Mouse (Mus musculus) thymus, postnatal 4 days (tissue): ENCODE results near the gene Pxdn.

Experiments
- DNase-seq: peaks from one replicate; pipeline ENCODE4 v3.0.0; 2021

Gene Pxdn

DNA sequence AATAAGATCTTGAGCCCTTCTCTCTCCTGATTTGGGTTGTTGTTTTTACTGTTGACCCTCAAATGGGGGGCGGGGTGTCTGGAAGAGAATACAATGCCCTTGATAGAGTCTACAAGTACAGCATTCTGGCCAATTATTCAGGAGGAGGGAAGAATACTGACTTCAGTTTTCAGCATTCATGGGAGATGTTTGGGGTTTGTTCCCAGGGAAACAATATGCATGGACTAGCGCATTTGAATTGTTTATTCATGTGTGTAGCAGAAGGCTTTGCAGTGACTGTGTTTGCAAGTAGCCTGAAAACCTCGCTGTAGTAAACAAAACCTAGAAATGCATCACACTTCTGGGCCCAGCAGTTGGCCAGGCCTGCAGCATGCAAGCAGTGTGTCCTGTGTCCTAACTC, 17.1 kb downstream of the Pxdn start:
- no peak for DNase-seq

DNA sequence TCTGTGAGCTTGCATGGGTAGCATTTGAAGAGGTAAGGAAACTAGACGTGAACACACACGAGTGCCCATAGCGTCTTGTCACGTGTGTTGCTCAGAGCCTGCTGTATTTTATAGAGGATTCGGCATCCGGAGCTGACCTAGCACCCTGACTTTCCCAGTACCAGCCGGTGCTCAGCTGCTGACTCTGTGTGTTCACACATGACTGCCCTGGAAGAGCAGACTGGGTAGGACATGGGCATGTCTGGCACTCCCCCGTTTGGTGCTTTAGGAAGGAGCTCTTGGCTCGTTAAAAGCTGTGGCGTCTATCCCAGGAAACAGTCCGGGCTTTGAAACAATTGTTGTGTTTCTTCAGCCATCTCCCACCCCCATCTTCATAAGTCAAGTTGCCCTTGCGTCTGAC, 19.6 kb downstream of the Pxdn start:
- no peak for DNase-seq

DNA sequence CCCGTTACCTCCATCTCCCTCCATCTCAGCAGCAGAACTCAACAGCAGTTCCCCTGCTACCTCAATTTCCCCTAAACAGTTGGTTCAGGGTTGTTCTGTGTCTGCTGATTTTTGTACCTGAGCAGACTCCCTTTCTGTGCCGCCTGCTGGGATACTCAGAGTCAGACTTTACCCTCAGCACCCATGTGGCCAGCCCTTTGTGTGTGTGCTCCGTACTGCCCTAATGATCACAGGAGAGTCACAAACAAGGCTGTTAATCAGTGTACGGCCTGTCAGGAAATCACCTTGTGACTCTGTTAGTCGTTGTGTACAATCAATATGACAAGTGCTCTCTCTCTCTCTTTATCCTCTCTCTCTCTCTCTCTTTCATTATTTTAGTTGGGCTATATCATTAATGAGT, 21.2 kb downstream of the Pxdn start:
- DNase-seq = no peak

DNA sequence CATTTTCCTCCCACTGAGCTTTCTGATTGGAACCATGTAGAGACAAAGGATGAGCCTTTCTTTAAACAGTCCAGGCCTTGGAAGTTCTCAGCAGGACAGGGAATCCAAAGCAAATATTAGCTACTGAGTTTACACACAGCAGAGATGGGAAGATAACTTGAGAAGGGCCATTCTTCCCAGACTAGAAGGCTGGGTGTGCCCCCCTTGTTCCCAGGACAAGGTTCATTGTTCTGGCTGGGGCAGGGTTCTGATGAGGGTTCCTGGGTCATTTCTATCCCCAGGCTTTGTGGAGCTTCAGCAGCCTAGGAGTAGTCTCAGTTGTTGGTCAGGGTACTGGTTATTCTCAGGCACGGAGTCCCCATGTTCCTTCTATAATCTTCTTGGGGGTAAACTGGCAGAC, 23.6 kb downstream of the Pxdn start:
- no peak for DNase-seq

DNA sequence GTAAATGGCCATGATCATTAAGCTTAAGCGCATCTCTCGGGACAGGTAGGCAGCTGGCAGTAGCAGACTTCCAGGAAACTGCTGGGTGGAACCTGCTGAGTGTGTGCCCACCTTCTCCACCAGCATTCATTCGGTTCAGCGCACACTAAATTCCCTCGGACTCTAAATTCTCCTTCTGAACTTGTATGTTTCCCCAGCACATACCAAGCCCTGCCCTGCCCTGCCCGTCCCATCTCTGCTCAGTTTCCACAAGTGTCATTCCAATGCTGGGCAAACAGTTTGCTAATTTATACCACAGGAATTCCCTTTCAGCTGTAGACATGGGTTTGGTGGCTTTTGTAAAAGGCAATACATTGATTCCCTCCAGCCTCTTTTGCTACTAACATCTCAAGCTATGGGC, 27.6 kb downstream of the Pxdn start:
- no peak for DNase-seq

DNA sequence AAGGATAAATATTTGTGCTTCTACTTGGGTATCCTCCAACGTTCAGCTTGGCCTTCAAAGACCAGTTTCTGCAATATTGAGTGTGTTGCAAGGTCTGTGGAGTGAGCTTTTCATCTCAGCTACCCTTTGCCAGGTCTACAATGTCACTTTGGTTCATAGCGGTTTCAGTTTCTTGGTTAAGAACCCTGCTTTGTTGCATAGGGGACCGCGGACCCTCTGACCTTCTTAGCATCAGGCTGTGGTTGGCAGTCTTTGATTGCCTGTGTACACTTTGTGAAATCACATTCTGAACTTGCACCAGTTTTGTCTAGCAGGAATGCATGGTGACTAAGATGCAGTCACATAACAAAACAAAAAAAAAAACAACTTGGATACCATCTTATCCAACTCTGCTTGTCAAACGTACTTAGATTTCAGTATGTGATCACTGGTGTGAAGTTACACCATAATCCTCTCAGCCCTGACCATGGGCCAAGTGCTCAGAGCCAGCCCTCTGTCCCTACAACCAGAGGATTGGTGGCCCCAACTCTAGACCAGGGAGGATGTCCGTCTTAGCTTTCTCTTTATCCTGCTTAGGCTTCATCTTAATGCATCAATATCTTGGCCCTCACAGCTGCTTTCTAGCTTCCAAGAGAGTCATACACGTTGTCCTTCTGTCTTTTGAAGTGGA, 34.5 kb downstream of the Pxdn start:
- no peak for DNase-seq

DNA sequence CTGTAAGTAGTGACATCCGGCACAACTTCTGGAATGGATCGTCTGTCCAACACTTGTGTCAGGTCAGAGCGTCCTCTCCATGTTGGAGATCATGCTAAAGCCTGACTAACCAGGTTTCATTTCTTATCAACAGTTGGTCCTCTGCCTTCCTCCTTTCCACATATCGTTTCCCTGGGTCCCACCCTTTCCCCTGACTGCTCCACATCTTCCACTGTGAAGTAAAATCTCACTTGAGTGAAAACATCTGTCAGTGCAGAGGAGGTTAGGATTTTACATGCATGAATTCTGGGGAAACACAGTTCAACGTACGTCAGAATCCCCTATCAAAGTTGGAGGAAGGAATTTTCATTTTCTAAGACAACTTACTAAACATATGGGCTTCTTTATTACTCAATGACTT, 35.1 kb downstream of the Pxdn start:
- DNase-seq = no peak

DNA sequence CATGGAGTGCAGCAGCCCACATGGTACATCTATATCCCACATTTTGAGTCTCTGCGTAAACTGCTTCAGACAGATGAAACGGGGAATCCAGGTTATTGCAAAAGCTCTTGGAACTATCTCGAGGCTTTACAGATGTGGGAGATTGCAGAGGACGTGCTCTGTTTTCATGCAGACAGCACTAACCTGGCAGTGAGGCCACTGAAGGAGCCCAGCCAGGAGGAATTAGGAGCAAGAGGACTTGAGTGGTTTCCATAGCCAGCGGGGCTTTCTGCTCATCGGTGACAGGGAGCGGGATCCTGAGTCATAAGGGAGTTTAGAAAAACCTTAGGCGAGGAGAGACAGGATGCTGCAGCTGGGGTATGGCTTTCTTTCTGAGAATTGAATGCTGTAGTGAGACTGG, 42.7 kb downstream of the Pxdn start:
- DNase-seq = no peak

DNA sequence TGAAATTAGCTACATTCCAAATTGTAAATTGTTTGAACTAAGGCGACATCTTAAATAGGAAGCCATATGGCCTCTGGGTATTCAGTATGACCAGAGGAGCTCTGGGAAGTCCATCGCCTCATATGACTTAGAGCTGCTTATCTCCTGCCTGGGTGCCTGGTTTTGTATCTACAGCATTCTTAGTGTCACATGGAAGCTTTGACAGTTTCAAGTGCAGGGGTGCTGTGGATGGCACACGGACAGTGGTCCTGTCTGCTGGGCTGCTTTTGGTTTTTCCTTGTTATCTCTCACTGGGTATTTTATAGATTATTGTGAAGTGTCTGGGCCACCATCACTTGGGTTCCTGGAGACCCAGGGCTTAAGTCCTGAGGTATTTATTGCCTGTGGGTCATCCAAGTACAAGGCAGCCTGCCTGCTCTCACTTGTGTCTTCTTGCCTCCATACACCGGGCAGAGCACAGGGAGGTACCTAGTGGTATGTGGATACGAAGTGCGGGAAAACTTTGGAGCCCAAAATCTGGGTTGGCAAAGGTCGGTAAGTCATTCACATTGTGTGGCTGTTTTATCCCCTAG, 44.4 kb downstream of the Pxdn start:
- no peak for DNase-seq

DNA sequence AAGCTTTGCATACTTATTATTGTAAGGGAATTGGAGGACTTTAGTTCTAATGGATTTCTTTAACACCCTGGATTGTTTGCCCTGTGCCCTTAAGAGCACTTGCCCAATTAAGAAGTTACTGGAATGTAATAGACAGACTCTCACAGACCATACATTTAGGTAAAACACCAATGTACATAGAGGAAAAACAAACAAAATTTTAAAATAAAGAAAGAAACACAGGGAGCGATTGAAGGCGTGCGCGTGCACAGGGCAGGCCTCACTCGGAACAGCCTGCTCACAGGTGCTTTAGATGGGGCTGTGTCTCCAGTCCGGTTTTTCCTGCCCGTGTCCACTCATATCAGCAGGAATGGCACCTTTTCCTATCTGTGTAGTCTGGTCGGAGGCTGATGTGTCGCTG, 45.8 kb downstream of the Pxdn start:
- DNase-seq = no peak

DNA sequence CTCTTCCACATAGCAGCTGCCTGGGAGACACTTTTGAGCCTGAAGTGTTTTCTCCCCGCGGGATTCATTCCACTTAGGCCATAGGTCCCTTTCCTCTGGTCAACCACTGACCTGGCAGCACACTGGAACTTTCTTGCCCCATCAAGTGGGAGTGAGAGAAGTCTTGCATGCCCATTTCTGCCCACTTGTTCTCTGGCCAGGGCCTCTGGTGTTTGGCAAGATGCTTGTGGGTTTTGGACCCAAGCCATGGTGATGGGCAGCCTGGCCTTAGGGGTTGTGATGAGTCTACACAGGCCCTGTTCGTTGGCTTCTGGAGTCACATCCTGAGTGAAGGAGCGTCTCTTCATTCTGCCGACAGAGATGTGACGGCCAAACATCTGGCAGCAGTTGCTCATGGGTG, 47.7 kb downstream of the Pxdn start:
- no peak for DNase-seq

DNA sequence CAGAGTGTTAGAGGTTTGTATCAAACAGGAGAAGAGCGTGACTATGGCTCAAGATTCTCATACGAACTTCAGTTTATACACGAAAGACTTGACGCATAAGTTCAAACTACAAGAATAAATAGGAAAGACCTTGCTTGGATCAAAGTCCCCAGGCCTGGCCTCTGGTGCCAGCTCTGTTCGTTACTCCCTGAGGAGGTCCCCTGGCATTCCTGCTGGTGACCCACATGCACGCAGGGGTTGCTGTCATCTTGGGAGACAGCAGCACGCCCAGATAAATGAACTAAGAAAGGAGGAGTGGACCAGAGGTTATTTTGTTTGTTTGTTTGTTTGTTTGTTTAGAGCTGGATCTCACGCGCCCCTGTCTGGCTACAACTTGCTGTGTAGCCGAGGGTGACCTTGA, 48.8 kb downstream of the Pxdn start:
- DNase-seq = no peak

DNA sequence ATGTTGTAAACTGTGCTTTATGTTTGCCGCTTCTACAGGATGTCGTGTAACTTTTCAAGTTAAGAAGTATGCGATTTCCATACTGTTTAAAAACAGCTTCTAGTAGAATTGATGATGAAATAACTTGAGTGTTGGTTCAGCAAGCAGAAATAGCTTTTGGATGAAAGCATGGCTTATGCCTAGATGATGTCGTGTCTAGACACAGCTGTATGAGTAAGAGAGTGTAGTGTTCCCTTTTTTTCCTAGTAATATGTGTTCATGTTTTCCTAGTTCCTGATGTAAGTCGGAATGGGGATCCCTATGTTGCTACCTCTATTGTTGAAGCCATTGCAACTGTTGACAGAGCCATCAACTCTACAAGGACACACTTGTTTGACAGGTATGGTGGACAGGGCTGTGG, 61.5 kb downstream of the Pxdn start:
- DNase-seq = no peak

DNA sequence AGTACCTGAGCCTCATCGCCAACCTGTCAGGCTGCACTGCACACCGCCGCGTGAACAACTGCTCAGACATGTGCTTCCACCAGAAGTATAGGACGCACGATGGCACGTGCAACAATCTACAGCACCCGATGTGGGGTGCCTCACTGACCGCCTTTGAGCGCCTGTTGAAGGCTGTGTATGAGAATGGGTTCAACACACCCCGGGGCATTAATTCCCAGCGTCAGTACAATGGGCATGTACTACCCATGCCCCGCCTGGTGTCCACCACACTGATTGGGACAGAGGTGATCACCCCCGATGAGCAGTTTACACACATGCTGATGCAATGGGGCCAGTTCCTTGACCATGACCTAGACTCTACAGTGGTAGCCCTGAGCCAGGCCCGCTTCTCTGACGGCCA, 64.5 kb downstream of the Pxdn start:
- DNase-seq = no peak

DNA sequence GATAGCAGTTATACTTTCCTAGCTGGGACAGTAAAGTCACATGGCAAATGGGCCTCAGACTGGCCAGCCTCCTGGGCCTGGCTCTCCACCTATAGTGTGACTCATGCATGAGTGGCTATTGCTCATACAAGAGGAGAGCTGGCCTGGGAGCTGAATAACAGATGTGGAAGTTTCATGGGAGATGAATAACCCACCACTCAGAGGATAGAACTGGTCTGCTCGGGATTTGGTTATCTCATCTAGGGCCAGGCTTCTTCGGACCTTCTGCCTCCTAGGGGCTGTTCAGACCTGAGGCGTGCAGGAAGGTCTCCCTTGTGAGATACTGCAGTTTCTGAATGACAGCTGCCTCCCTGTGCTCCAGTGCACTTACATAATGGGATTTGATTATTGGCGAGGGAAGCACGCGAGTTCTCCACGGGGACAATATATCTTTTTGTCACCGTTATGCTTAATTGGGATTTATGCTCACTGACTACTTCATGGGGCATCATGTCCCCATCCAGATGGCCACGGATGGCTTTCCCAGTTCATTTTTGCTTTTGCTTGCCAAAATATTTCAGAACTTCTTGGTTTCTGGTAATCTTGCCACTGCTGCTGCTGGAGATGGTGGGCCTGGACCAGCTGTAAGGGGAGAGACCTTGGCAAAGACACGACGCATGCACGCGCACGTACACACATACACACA, 66.4 kb downstream of the Pxdn start:
- DNase-seq = no peak

DNA sequence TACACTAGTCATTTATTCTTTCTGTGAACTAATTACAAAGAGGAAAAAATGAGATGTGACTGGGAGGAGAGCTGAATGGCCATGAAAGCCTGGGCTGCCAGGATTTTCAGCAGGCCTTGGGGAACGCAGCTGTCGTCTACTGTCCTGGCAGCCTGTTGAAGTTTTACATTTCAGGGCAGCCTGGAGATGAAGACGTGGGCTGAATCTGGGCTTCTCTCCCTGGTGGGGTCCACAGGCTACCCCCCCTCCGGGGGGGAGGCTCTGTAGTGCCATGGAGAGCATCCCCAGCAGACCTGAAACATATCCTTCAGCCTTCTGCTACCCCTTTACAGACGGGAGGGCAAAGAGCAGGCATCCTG, 66.9 kb downstream of the Pxdn start:
- no peak for DNase-seq

DNA sequence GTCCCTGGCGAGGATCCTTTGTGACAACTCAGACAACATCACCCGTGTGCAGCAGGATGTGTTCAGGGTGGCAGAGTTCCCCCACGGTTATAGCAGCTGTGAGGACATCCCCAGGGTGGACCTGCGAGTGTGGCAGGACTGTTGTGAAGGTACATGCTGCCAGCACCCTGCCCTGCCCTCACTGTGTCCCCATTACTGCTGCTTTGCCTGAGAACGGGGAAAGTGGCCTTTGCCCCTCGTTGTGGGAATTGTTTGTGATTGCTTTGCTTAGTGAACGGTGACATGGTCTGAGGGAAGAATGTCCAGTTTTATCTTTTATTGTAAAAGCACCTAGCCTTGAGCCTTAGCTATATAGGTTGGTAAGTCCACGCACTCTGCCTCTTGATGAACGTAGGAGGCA, 69.2 kb downstream of the Pxdn start:
- DNase-seq = no peak

DNA sequence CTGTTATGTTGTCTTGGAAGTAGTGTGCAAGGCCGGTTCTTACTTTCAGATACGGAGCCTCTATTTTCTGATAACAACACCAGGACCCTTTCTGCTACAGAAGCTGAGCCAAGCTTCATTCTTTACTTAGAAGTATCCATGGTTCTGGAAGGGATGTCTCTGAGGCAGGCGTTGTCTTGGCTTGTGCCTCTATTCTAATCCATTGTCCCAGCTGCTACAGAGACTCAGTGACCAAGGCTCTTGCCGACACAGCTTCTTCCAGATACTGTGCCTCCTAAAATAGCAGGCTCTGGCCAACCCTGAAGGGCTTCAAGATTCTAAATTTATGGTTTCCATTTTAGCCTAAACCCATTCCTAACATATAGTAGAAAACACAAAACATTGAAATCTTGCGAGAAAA, 71.3 kb downstream of the Pxdn start:
- DNase-seq = no peak

DNA sequence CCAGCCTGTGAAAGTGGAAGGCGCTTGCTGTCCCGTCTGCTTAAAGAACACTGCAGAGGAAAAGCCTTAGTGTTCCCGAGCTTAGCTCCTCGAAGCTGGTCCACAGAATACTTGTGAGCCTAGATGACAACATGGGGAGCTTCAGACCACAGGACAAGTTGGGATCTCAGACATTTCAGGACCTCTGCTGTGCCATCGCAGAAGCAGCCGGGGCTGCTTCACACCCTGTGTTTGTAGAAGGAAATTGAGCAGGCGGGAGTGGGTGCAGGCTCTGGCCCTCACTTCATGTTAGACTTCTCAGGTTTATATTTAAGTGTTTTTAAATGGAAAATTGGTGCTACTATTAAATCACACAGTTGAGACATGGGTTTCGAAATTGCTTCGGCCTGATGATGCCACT, 78.1 kb downstream of the Pxdn start:
- DNase-seq = no peak

DNA sequence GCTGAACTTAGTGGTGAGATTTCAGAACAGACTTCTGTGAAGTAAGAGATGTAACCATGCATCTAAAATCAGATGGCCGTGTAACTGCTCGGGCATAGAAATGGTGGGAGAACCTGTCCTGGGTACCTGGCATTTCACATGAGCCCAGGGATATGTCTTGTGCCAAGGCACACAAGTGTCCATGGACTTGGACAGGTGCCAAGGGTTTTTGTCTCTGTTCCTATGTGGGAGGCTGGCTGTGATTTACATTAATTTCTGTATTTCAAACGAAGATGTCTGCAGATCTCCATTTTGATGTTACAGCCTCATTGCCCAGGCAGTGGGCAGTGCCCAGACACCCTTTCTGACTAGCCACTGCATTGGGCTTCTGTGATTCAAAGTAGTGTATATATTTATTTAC, 79.7 kb downstream of the Pxdn start:
- DNase-seq = no peak

DNA sequence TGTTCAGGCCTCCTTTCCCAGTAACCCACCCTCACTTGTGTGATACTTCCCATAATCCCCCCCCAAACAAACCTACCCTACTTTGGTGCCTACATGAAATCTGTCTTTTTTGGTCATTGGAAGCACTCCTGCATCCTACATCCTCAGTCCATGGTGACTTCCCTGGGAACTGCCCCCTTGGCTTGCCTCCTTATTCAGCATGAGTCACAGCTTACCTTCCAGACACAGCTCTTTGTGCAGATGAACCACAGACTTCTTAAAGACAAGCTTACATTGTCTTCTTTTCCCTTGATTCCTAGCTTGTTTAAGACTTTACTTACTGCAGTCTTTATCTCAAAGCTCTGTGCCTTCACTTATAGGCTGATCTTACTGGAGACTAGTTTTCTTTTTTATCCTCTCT, 83.0 kb downstream of the Pxdn start:
- no peak for DNase-seq

DNA sequence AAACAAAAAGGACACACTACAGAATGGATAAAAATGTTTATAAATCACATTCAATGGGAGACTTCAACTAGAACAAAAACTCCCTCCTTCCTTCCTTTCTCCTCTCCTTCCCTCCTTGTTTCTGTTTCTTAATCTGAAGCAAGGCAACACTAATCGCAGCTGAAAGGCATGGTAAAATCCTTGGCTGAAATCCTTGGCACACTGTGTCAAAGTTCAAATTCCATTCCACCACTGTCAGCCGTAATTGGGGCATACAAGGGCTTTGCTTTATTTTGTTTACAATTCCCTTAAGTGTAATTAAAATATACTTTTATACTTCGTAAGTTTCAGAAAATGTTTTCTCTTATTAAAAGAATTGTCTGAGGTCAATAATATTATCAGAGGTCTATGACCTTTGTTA, 86.1 kb downstream of the Pxdn start:
- DNase-seq = no peak

DNA sequence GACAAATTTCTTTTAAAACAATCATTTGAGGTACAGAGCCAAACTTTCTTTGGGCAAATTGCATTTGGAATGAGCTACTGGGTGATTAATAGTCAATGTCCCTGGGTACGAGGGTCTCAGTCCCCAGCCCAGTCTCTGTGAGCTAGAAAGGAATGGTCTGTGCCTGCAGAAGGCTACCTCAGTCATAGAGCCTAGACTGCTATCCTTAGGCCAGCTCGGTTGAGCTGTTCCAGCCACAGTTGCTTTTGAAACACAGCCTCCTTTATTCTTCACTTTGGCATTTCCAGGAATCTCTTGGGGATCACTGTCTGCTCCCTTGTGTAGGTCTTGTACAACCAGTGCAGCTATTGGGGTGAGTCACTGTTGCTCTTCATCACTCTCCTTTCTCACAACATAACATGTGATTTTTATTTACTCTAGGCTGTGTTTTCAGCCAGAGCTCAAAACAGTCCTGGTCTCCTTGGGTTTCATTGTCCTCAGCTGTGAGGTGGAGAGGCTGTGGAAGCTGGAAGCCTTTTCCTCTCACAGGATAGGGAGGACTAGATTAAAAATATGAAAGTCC, 86.9 kb downstream of the Pxdn start:
- DNase-seq = no peak

DNA sequence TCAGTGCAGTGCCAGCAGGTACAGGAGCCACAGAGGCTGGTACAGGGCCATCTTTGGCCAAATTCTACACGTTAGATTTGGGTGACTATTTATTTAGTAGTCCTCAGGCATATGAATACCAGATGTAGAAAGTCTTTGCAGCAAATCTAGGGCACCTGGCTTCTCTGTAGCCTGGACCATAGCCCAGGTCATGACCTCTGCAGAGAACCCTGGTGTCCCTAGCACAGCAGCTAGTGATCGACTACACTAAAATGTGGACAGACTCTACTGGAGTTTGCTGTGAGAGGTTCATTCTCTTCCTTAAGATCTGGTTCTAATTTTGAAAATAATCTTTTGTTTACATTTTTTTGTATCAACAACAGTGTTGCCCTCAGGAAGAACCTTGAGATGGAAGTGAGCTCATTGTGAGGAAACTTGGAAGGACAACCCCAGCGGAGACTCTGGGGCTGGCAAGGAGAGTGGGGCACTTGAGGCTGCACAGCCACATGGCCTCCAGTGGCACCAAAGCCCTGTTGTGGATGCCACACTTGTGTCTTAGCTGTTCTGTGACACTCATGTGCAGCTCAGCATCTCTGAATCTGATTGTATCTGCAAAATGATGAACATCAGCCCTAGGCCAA, 90.4 kb downstream of the Pxdn start:
- DNase-seq = no peak
